Mouse (Mus musculus) cortical plate, adult 2 months (tissue): ENCODE results near the gene Zbtb9.

Source experiments
- CTCF ChIP-seq: fragments of 200-500 bp; IDR thresholded peaks from 2 replicates; pipeline ENCODE4 v1.5.1; 2011; ENCODE audit warnings: mild to moderate bottlenecking, control low read depth, low read length; ENCODE audit not compliant: insufficient read depth; ENCODE audit errors: extremely low read depth
- POLR2A ChIP-seq: fragments of 200-500 bp; IDR thresholded peaks from 2 replicates; pipeline ENCODE4 v1.6.1; 2011; ENCODE audit warnings: mild to moderate bottlenecking, low read length, control low read depth; ENCODE audit not compliant: insufficient read depth; ENCODE audit errors: extremely low read depth

DNA sequence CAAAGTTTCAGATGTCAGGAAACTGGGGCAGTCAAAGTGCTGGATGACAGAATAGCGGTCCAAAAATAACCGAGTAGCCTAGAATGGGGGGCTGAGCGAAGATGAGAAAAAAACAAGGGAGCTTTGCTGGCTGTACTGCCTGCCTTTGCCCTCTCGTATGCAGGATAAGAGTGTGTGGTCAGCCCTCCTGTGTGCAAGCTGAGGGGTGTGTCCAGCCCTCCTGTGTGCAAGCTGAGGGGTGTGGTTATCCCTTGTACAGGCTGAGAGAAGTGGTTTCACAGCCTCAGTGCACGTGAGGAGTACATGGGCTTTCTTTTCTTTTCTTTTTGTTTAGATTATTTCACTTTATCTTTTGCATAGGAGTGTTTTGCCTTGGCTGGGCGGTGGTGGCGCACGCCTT lies 22.6 kb downstream of the Zbtb9 start:
- TF ChIP-seq CTCF (no peak), POLR2A (no peak)
